Comparison of ENCODE assay signal across 24 mouse cellular contexts in genomic region chr4:151842591-151842990, GRCm38 (mm10). TPM values are rescaled to one million over a fixed set of nuclear protein-coding genes. Genes with fewer than 3 reads are reported as not detected.
A peak's percentile ranks its signal among the peaks of the same experiment; 100 is the strongest.
DNase-seq lines count a peak whose midpoint lies in the region; ATAC-seq and TF ChIP-seq lines count a peak whose summit lies in the region.
"Had no signal": no experiment of that assay in that cellular context is flagged by ENCODE, and none has a peak within 500 bp of the region (broad histone marks: within the 10 kb centered on the region; RNA-seq: fewer than 3 reads in every experiment).

No protein-coding gene starts in this region.

- H3K27me3 ChIP-seq in midbrain, embryonic 10.5 days (ENCODE audit: low read depth, poor library complexity, severe bottlenecking), result no peaks in the 10 kb centered on the region
- no peaks in the 10 kb centered on the region for H3K27me3 ChIP-seq in midbrain, postnatal 0 days (ENCODE audit: insufficient read depth, low read length)
- H3K27me3 ChIP-seq in Patski, result no peaks in the 10 kb centered on the region
- H3K27me3 ChIP-seq in small intestine, adult 2 months (ENCODE audit: control insufficient read depth, insufficient read depth, low read length), result no peaks in the 10 kb centered on the region
- H3K27me3 ChIP-seq in hindbrain, embryonic 13.5 days, result no peaks in the 10 kb centered on the region
- H3K27me3 ChIP-seq in stomach, postnatal 0 days (ENCODE audit: control insufficient read depth, insufficient read depth, low read length), result no peaks in the 10 kb centered on the region
- H3K27me3 ChIP-seq: embryonic facial prominence, embryonic 13.5 days; forebrain, embryonic 12.5 days; heart, embryonic 15.5 days had no signal

- TF ChIP-seq CTCF in midbrain, postnatal 0 days (IDR thresholded peaks at IDR 0.05), result no peak
- no peak for TF ChIP-seq CTCF in Patski (IDR thresholded peaks at IDR 0.05)
- TF ChIP-seq CTCF in small intestine, adult 2 months (IDR thresholded peaks at IDR 0.05; ENCODE audit: extremely low read depth, insufficient read length, insufficient replicate concordance, low read depth, low read length), result no peak
- TF ChIP-seq CTCF in stomach, postnatal 0 days (IDR thresholded peaks at IDR 0.05; ENCODE audit: low read depth), result no peak

- no peak for ATAC-seq in midbrain, postnatal 0 days (ENCODE audit: low FRiP score)
- ATAC-seq in Patski, result peak; percentile 90
- ATAC-seq in hindbrain, embryonic 13.5 days (ENCODE audit: low FRiP score), result no peak
- no peak for ATAC-seq in stomach, postnatal 0 days (ENCODE audit: low FRiP score, low TSS enrichment)
- ATAC-seq: CD4-positive, CD25-positive, alpha-beta regulatory T cell, adult 4 months; forebrain, embryonic 16.5 days had no signal

- TF ChIP-seq EP300 in stomach, postnatal 0 days (optimal IDR thresholded peaks at IDR 0.05), result no peak

- H3K9me3 ChIP-seq in midbrain, embryonic 10.5 days (replicated peaks), result no peaks in the 10 kb centered on the region
- H3K9me3 ChIP-seq in midbrain, postnatal 0 days (ENCODE audit: low read length), result no peaks in the 10 kb centered on the region
- no peaks in the 10 kb centered on the region for H3K9me3 ChIP-seq in hindbrain, embryonic 13.5 days
- no peaks in the 10 kb centered on the region for H3K9me3 ChIP-seq in stomach, postnatal 0 days (ENCODE audit: control insufficient read depth, low read length)
- H3K9me3 ChIP-seq: embryonic facial prominence, embryonic 13.5 days; forebrain, embryonic 12.5 days; G1E; heart, embryonic 15.5 days had no signal

- TF ChIP-seq POLR2A in small intestine, adult 2 months (IDR thresholded peaks at IDR 0.05; ENCODE audit: low read depth, low read length), result no peak

- CTCF ChIA-PET in Patski (lab: Charles Lee), result interaction anchor here (1.2 kb wide), 1 partner anchor 9 kb away, joined by 3 read pairs; no protein-coding TSS in a partner anchor

- 0 out of 2 replicates have a peak overlapping the region, but pooled peaks have one; percentile 23 for H3K27ac ChIP-seq in midbrain, embryonic 10.5 days (replicated peaks)
- H3K27ac ChIP-seq in midbrain, postnatal 0 days (ENCODE audit: low read depth, low read length), result no peak overlapping the region
- peak overlapping the region; percentile 61 for H3K27ac ChIP-seq in macrophage
- peak overlapping the region; percentile 32; the same call in 1 of the 2 replicates for H3K27ac ChIP-seq in small intestine, adult 2 months (ENCODE audit: insufficient read depth, low read depth, low read length)
- no peak overlapping the region for H3K27ac ChIP-seq in hindbrain, embryonic 13.5 days
- H3K27ac ChIP-seq in stomach, postnatal 0 days (replicated peaks), result no peak overlapping the region
- H3K27ac ChIP-seq: embryonic facial prominence, embryonic 13.5 days; forebrain, embryonic 12.5 days; heart, adult 2 months; heart, embryonic 15.5 days; hindbrain, embryonic 14.5 days had no signal

- no peaks in the 10 kb centered on the region for H3K36me3 ChIP-seq in midbrain, embryonic 10.5 days
- no peaks in the 10 kb centered on the region for H3K36me3 ChIP-seq in midbrain, postnatal 0 days (ENCODE audit: insufficient read depth, low read length)
- no peaks in the 10 kb centered on the region for H3K36me3 ChIP-seq in macrophage (ENCODE audit: inconsistent target)
- no peaks in the 10 kb centered on the region for H3K36me3 ChIP-seq in small intestine, adult 2 months (ENCODE audit: control insufficient read depth, insufficient read depth, low read length)
- no peaks in the 10 kb centered on the region for H3K36me3 ChIP-seq in hindbrain, embryonic 13.5 days
- H3K36me3 ChIP-seq in stomach, postnatal 0 days (ENCODE audit: control insufficient read depth, insufficient read depth, low read length), result no peaks in the 10 kb centered on the region
- H3K36me3 ChIP-seq: embryonic facial prominence, embryonic 13.5 days; forebrain, embryonic 12.5 days; heart, embryonic 15.5 days had no signal

- peaks cover 13% of the 10 kb centered on the region for H3K4me1 ChIP-seq in midbrain, embryonic 10.5 days
- no peaks in the 10 kb centered on the region for H3K4me1 ChIP-seq in midbrain, postnatal 0 days (ENCODE audit: insufficient read depth, low read length)
- peaks cover 6% of the 10 kb centered on the region; the same call in 1 of the 2 replicates for H3K4me1 ChIP-seq in small intestine, adult 2 months (ENCODE audit: control insufficient read depth, insufficient read depth, insufficient read length, low read length)
- peaks cover 19% of the 10 kb centered on the region for H3K4me1 ChIP-seq in hindbrain, embryonic 13.5 days (replicated peaks)
- H3K4me1 ChIP-seq in stomach, postnatal 0 days (replicated peaks; ENCODE audit: control insufficient read depth, insufficient read depth), result no peaks in the 10 kb centered on the region
- H3K4me1 ChIP-seq: forebrain, embryonic 12.5 days had no signal

- H3K9ac ChIP-seq in midbrain, postnatal 0 days (replicated peaks; ENCODE audit: low read length, poor library complexity, severe bottlenecking), result no peak overlapping the region
- H3K9ac ChIP-seq in hindbrain, embryonic 13.5 days, result no peak overlapping the region
- no peak overlapping the region for H3K9ac ChIP-seq in stomach, postnatal 0 days (ENCODE audit: low read length)
- H3K9ac ChIP-seq: embryonic facial prominence, embryonic 13.5 days; forebrain, embryonic 12.5 days; heart, embryonic 15.5 days; hindbrain, embryonic 14.5 days had no signal

- in situ Hi-C loops in Patski (cut with MboI; ENCODE audit: low pct_unique_long_range_greater_than_20kb), result no loop called here

- no peak overlapping the region for H3K4me2 ChIP-seq in midbrain, postnatal 0 days (ENCODE audit: low read depth, low read length, poor library complexity, severe bottlenecking)
- H3K4me2 ChIP-seq in hindbrain, embryonic 13.5 days, result no peak overlapping the region
- no peak overlapping the region for H3K4me2 ChIP-seq in stomach, postnatal 0 days (replicated peaks; ENCODE audit: low read depth)
- H3K4me2 ChIP-seq: embryonic facial prominence, embryonic 13.5 days; forebrain, embryonic 12.5 days; heart, embryonic 11.5 days; heart, embryonic 15.5 days; hindbrain, embryonic 14.5 days had no signal

- peaks cover 86% of the 10 kb centered on the region for H3K79me2 ChIP-seq in macrophage (ENCODE audit: inconsistent target)

- no peak overlapping the region for H3K4me3 ChIP-seq in midbrain, embryonic 10.5 days
- H3K4me3 ChIP-seq in midbrain, postnatal 0 days (ENCODE audit: low read depth, low read length), result no peak overlapping the region
- no peak overlapping the region for H3K4me3 ChIP-seq in macrophage (ENCODE audit: inconsistent target)
- no peak overlapping the region for H3K4me3 ChIP-seq in small intestine, adult 2 months (ENCODE audit: low read depth, low read length)
- H3K4me3 ChIP-seq in hindbrain, embryonic 13.5 days, result no peak overlapping the region
- H3K4me3 ChIP-seq in stomach, postnatal 0 days (ENCODE audit: low read depth, low read length), result no peak overlapping the region
- H3K4me3 ChIP-seq: embryonic facial prominence, embryonic 13.5 days; forebrain, embryonic 12.5 days; heart, adult 2 months; heart, embryonic 15.5 days had no signal

- POLR2A ChIA-PET in Patski (lab: Charles Lee), result interaction anchor here (0.7 kb wide), 1 partner anchor 49 kb away, joined by 3 read pairs; no protein-coding TSS in a partner anchor

- WGBS in midbrain, embryonic 10.5 days, result 39% methylated on average over 2 of the region's 2 CpGs
- 20% methylated on average over 2 of the region's 2 CpGs for WGBS in midbrain, postnatal 0 days
- 61% methylated on average over 2 of the region's 2 CpGs for WGBS in macrophage (ENCODE audit: missing documents)
- WGBS in small intestine, adult 2 months, result 81% methylated on average over 2 of the region's 2 CpGs
- 18% methylated on average over 2 of the region's 2 CpGs for WGBS in hindbrain, embryonic 13.5 days
- WGBS in stomach, postnatal 0 days, result 91% methylated on average over 2 of the region's 2 CpGs

- DNase-seq in midbrain, embryonic 10.5 days (ENCODE audit: low spot score), result no peak
- DNase-seq in midbrain, postnatal 0 days (ENCODE audit: low spot score), result no peak
- DNase-seq in Patski (ENCODE audit: low read depth, low spot score), result no peak
- DNase-seq in stomach, postnatal 0 days (ENCODE audit: low spot score), result no peak
- no peak for DNase-seq in cerebellum, postnatal 36 days
- DNase-seq: adrenal gland, adult 2 months; adrenal gland, postnatal 25 days; B cell, adult 2 months; cerebellum, adult 2 months; cerebellum, postnatal 10 days; gastrocnemius, postnatal 10 days; heart, adult 2 months; heart, postnatal 14 days had no signal

RNA-seq across cellular contexts. Expression of gene Camta1, which starts 19.1 kb away (rescaled TPM):
- polyA plus RNA-seq in midbrain, embryonic 10.5 days (2016; fragmentation: Nextera tagmentation; extraction: Ambion mirVana), result 137 and 141 TPM in 2 replicates
- total RNA-seq in midbrain, postnatal 0 days (2014; rRNA removed), result 153 and 177 TPM in 2 replicates
- polyA plus RNA-seq in midbrain, postnatal 0 days (2015; fragmentation: Nextera tagmentation; extraction: Ambion mirVana), result 130 and 140 TPM in 2 replicates
- 28.0 TPM for polyA plus RNA-seq in Patski (2021)
- total RNA-seq in macrophage (2018; cell fraction: chromatin; rRNA removed), result 10 to 100 TPM in 23 of 26 experiments, 1 to 10 TPM in 3; 7.3 to 52.5 (median 30.6) TPM
- total RNA-seq in macrophage (2018; cell fraction: cytosol; rRNA removed), result 10 to 100 TPM in 11 of 26 experiments, 1 to 10 TPM in 15; 2.7 to 16.9 (median 9.6) TPM
- 10 to 100 TPM in 23 of 26 experiments, 1 to 10 TPM in 3; 7.0 to 57.6 (median 26.4) TPM for total RNA-seq in macrophage (2018; cell fraction: nucleus; rRNA removed)
- 8.7 to 23.8 TPM (median 16.9 TPM) in 3 replicates for polyA plus RNA-seq in macrophage (2018)
- 1.4 and 2.2 TPM in 2 replicates for polyA plus RNA-seq in small intestine, adult 2 months (2012; rRNA removed)
- polyA plus RNA-seq in hindbrain, embryonic 13.5 days (2015; fragmentation: Nextera tagmentation; extraction: Ambion mirVana), result 159 and 162 TPM in 2 replicates
- polyA plus RNA-seq in stomach, postnatal 0 days (2015; fragmentation: Nextera tagmentation; extraction: Ambion mirVana), result 59.4 and 61.9 TPM in 2 replicates

Comparison
In these comparisons a context has a peak if more than half of its experiments do, and no peak if none do; other contexts are left out.
1. H3K27ac ChIP-seq: peak in midbrain, embryonic 10.5 days (single experiment), macrophage (single experiment) and small intestine, adult 2 months (single experiment); none in midbrain, postnatal 0 days (single experiment), hindbrain, embryonic 13.5 days (single experiment) and stomach, postnatal 0 days (single experiment).